Mouse (Mus musculus) spleen, adult 2 months (tissue): ENCODE results near the gene Bicc1.

Source experiments
- CTCF ChIP-seq: fragments of 200-500 bp; IDR thresholded peaks from 2 replicates; pipeline ENCODE4 v1.5.1; 2011; ENCODE audit warnings: mild to moderate bottlenecking, inconsistent platforms; ENCODE audit not compliant: insufficient read depth, insufficient read length, insufficient replicate concordance; ENCODE audit errors: extremely low read depth
- POLR2A ChIP-seq: fragments of 200-500 bp; IDR thresholded peaks from 2 replicates; pipeline ENCODE4 v1.6.1; 2011; ENCODE audit warnings: low read depth, low read length, inconsistent platforms

DNA sequence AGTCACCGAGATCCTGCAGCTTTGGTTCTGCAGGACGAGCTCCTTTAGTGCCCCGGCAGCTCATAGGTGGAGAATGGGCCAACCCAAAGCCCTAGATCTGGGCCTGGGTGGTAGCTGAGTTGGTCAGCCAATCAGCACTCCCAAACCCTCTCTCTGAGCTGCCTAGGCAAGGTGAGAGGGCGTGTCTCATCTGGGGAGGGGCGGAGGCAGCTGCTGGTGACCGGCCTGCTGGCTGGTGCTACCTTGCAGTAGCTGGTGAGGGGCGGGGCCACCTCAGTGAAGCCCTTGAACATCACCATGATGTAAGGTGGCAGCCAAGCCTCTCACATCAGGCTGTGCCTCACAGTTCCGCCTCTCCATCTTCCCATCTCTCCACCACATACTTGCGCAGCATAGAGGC, 29.2 kb downstream of the Bicc1 start:
- no peak for TF ChIP-seq CTCF
- no peak for TF ChIP-seq POLR2A
